In genomic region chr8:107776906-107777305, GRCm38 (mm10) we compare ENCODE assay signal across 17 mouse cellular contexts.
DNase-seq lines count a peak whose midpoint lies in the region; ATAC-seq and TF ChIP-seq lines count a peak whose summit lies in the region.
"Had no signal": no experiment of that assay in that cellular context is flagged by ENCODE, and none has a peak within 500 bp of the region (broad histone marks: within the 10 kb centered on the region; RNA-seq: fewer than 3 reads in every experiment).

No protein-coding gene starts in this region.

- no peak overlapping the region for H3K4me2 ChIP-seq in hindbrain, embryonic 13.5 days
- peak overlapping the region; percentile 26; the same call in 1 of the 2 replicates for H3K4me2 ChIP-seq in embryonic facial prominence, embryonic 14.5 days (ENCODE audit: low read depth, low read length)
- H3K4me2 ChIP-seq in limb, embryonic 14.5 days (replicated peaks; ENCODE audit: low read depth, low read length, severe bottlenecking): peak overlapping the region; percentile 23; the same call in 1 of the 2 replicates
- H3K4me2 ChIP-seq: hindbrain, embryonic 14.5 days had no signal

- H3K27ac ChIP-seq in hindbrain, embryonic 10.5 days: no peak overlapping the region
- H3K27ac ChIP-seq in hindbrain, embryonic 13.5 days: no peak overlapping the region
- H3K27ac ChIP-seq in embryonic facial prominence, embryonic 14.5 days (replicated peaks; ENCODE audit: low read depth, low read length): no peak overlapping the region
- H3K27ac ChIP-seq in limb, embryonic 14.5 days (replicated peaks; ENCODE audit: low read depth, low read length): 0 out of 2 replicates have a peak overlapping the region, but pooled peaks have one; percentile 26
- no peak overlapping the region for H3K27ac ChIP-seq in thymus, adult 2 months (ENCODE audit: control insufficient read depth, insufficient read depth, low read length)
- H3K27ac ChIP-seq: hindbrain, embryonic 14.5 days; liver, embryonic 14.5 days had no signal

- DNase-seq in hindbrain, embryonic 10.5 days (ENCODE audit: low spot score): peak; percentile 4
- peak; percentile 24 for DNase-seq in ZHBTc4 (ENCODE audit: low read depth, low spot score)
- no peak for DNase-seq in embryonic facial prominence, embryonic 14.5 days (ENCODE audit: low spot score)
- no peak for DNase-seq in limb, embryonic 14.5 days (ENCODE audit: low spot score)
- DNase-seq in testis, postnatal 10 days (ENCODE audit: low spot score): no peak
- no peak for DNase-seq in thymus, adult 2 months
- DNase-seq in left cerebral cortex, adult 9 months (ENCODE audit: low spot score in 2 of 2): no peak
- DNase-seq: adrenal gland, postnatal 25 days; cerebellum, adult 8-10 months; gastrocnemius, postnatal 10 days; kidney, postnatal 36 days; right cerebral cortex, postnatal 4 days; thymus, postnatal 4 days had no signal

- H3K36me3 ChIP-seq in hindbrain, embryonic 10.5 days: no peaks in the 10 kb centered on the region
- H3K36me3 ChIP-seq in hindbrain, embryonic 13.5 days: no peaks in the 10 kb centered on the region
- H3K36me3 ChIP-seq in embryonic facial prominence, embryonic 14.5 days (ENCODE audit: control insufficient read depth, insufficient read depth, low read length): no peaks in the 10 kb centered on the region
- no peaks in the 10 kb centered on the region for H3K36me3 ChIP-seq in limb, embryonic 14.5 days (ENCODE audit: control insufficient read depth, insufficient read depth, low read length)
- H3K36me3 ChIP-seq in thymus, adult 2 months (ENCODE audit: control insufficient read depth, insufficient read depth, low read length): no peaks in the 10 kb centered on the region

- TF ChIP-seq CTCF in thymus, adult 2 months (IDR thresholded peaks at IDR 0.05; ENCODE audit: borderline replicate concordance, control insufficient read depth, extremely low read depth, insufficient read depth, low read length, poor library complexity): no peak

- no peak overlapping the region for H3K4me3 ChIP-seq in hindbrain, embryonic 10.5 days
- H3K4me3 ChIP-seq in hindbrain, embryonic 13.5 days: no peak overlapping the region
- no peak overlapping the region for H3K4me3 ChIP-seq in embryonic facial prominence, embryonic 14.5 days (ENCODE audit: low read depth, low read length)
- H3K4me3 ChIP-seq in limb, embryonic 14.5 days (replicated peaks; ENCODE audit: low read length): no peak overlapping the region
- H3K4me3 ChIP-seq in thymus, adult 2 months (ENCODE audit: control insufficient read depth, insufficient read depth, low read length): no peak overlapping the region

- no peaks in the 10 kb centered on the region for H3K9me3 ChIP-seq in hindbrain, embryonic 10.5 days
- H3K9me3 ChIP-seq in hindbrain, embryonic 13.5 days: no peaks in the 10 kb centered on the region
- no peaks in the 10 kb centered on the region for H3K9me3 ChIP-seq in embryonic facial prominence, embryonic 14.5 days (ENCODE audit: control insufficient read depth, low read length)
- no peaks in the 10 kb centered on the region for H3K9me3 ChIP-seq in limb, embryonic 14.5 days (ENCODE audit: control insufficient read depth, low read length)

- no peak for ATAC-seq in hindbrain, embryonic 13.5 days (ENCODE audit: low FRiP score)
- no peak for ATAC-seq in embryonic facial prominence, embryonic 14.5 days (ENCODE audit: low read depth)
- ATAC-seq in limb, embryonic 14.5 days (ENCODE audit: low FRiP score, low read depth): no peak
- ATAC-seq: intestine, postnatal 0 days had no signal

- TF ChIP-seq POLR2A in limb, embryonic 14.5 days (IDR thresholded peaks at IDR 0.05; ENCODE audit: borderline replicate concordance, extremely low read depth, insufficient read depth, insufficient read length): no peak
- no peak for TF ChIP-seq POLR2A in thymus, adult 2 months (IDR thresholded peaks at IDR 0.05; ENCODE audit: control insufficient read depth, extremely low read depth, insufficient read depth, low read length, poor library complexity)

- H3K27me3 ChIP-seq in hindbrain, embryonic 10.5 days (ENCODE audit: insufficient read depth, poor library complexity, severe bottlenecking): no peaks in the 10 kb centered on the region
- no peaks in the 10 kb centered on the region for H3K27me3 ChIP-seq in hindbrain, embryonic 13.5 days
- no peaks in the 10 kb centered on the region for H3K27me3 ChIP-seq in embryonic facial prominence, embryonic 14.5 days (replicated peaks; ENCODE audit: control insufficient read depth, insufficient read depth, low read length)
- H3K27me3 ChIP-seq in limb, embryonic 14.5 days (ENCODE audit: control insufficient read depth, insufficient read depth, low read length): no peaks in the 10 kb centered on the region
- no peaks in the 10 kb centered on the region for H3K27me3 ChIP-seq in thymus, adult 2 months (ENCODE audit: control insufficient read depth, insufficient read depth, low read length)

- H3K9ac ChIP-seq in hindbrain, embryonic 13.5 days: no peak overlapping the region
- no peak overlapping the region for H3K9ac ChIP-seq in embryonic facial prominence, embryonic 14.5 days (ENCODE audit: low read depth, low read length)
- H3K9ac ChIP-seq in limb, embryonic 14.5 days (ENCODE audit: low read depth, low read length, severe bottlenecking): no peak overlapping the region
- H3K9ac ChIP-seq: hindbrain, embryonic 14.5 days; liver, embryonic 14.5 days had no signal

- peaks cover 12% of the 10 kb centered on the region; the same call in 1 of the 2 replicates for H3K4me1 ChIP-seq in hindbrain, embryonic 10.5 days (replicated peaks)
- peaks cover 10% of the 10 kb centered on the region for H3K4me1 ChIP-seq in hindbrain, embryonic 13.5 days (replicated peaks)
- H3K4me1 ChIP-seq in embryonic facial prominence, embryonic 14.5 days (ENCODE audit: control insufficient read depth, insufficient read depth, low read length): no peaks in the 10 kb centered on the region
- H3K4me1 ChIP-seq in limb, embryonic 14.5 days (ENCODE audit: control insufficient read depth, insufficient read depth, low read length): peaks cover 11% of the 10 kb centered on the region
- no peaks in the 10 kb centered on the region for H3K4me1 ChIP-seq in thymus, adult 2 months (replicated peaks; ENCODE audit: control insufficient read depth, insufficient read depth, low read length)

- 16% methylated on average over 5 of the region's 5 CpGs for WGBS in hindbrain, embryonic 10.5 days
- WGBS in hindbrain, embryonic 13.5 days: 16% methylated on average over 5 of the region's 5 CpGs
- 9% methylated on average over 5 of the region's 5 CpGs for WGBS in embryonic facial prominence, embryonic 14.5 days
- WGBS in limb, embryonic 14.5 days: 8% methylated on average over 5 of the region's 5 CpGs
- WGBS in thymus, adult 2 months: 57% methylated on average over 5 of the region's 5 CpGs

Comparison
In these comparisons a context has a peak if more than half of its experiments do, and no peak if none do; other contexts are left out.
1. DNase-seq: peak in hindbrain, embryonic 10.5 days (single experiment) and ZHBTc4 (single experiment); none in embryonic facial prominence, embryonic 14.5 days (single experiment), limb, embryonic 14.5 days (single experiment), testis, postnatal 10 days (single experiment), thymus, adult 2 months (single experiment) and left cerebral cortex, adult 9 months (0 of 2).